Mouse (Mus musculus): ENCODE measurements around the gene Mrpl3. TPM values are rescaled to one million over a fixed set of nuclear protein-coding genes. Genes with fewer than 3 reads are reported as not detected.

Gene Mrpl3
- total RNA-seq (2023; ENCODE audit: inconsistent age) = 53.7 to 74.1 TPM (median 67.0 TPM) in 4 replicates

GRCm38 (mm10) chr9:105053147-105053557 is at the start of gene Mrpl3:
Gene Mrpl3 (plus strand): TSS chr9:105053239.

Other genes with a start within 250 kb of the Mrpl3 start
- gene Nudt16, start 78.6 kb downstream of the Mrpl3 start, total RNA-seq (2023; ENCODE audit: inconsistent age) = 18.4 to 25.7 TPM (median 21.5 TPM) in 4 replicates
- gene 1700080E11Rik, start 91.9 kb downstream of the Mrpl3 start, total RNA-seq (2023; ENCODE audit: inconsistent age) = not detected in 4 replicates